Mouse (Mus musculus): ENCODE results near the gene Dnajc10.

- no peak for TF ChIP-seq POLR2A (IDR thresholded peaks at IDR 0.05; ENCODE audit: extremely low read depth, insufficient read depth, low read length)
- TF ChIP-seq CTCF (IDR thresholded peaks at IDR 0.05; ENCODE audit: low read depth, low read length): no peak
Measured at GRCm38 (mm10) chr2:80325779-80326178, 10.5 kb downstream of the Dnajc10 start.
